In the genomic region with DNA sequence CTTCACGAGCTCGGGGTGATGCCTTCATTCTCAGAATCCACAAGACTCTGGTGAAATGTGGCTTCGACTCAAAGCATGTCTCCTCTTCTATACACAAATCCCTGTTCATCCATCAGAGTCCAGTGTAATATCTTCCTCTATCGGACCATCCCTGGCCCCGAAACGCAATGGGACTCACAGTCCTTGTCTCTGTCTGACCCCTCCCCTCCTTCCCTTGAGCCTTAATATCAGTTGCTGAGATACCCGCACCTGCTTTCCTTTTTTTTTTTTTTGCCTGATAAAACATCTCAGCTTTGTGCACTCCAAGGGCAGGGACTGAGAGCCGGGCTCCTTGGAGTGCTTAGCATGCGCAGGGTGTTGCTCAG, we compare ENCODE assay signal across 8 mouse cellular contexts. TPM values are rescaled to one million over a fixed set of nuclear protein-coding genes. Genes with fewer than 3 reads are reported as not detected.
DNase-seq lines count a peak whose midpoint lies in the region; ATAC-seq and TF ChIP-seq lines count a peak whose summit lies in the region.

No protein-coding gene starts in this region.

- H3K9me3 ChIP-seq in heart, embryonic 16.5 days (replicated peaks; ENCODE audit: control insufficient read depth, low read length): no peaks in the 10 kb centered on the region
- H3K9me3 ChIP-seq in hindbrain, embryonic 14.5 days (ENCODE audit: control insufficient read depth, low read length): no peaks in the 10 kb centered on the region
- H3K9me3 ChIP-seq in midbrain, embryonic 14.5 days (ENCODE audit: control insufficient read depth, low read length): no peaks in the 10 kb centered on the region

- H3K27ac ChIP-seq in heart, embryonic 16.5 days (ENCODE audit: low read length): no peak overlapping the region
- no peak overlapping the region for H3K27ac ChIP-seq in hindbrain, embryonic 14.5 days
- H3K27ac ChIP-seq in midbrain, embryonic 14.5 days (replicated peaks; ENCODE audit: low read depth, low read length): peak overlapping the region; percentile 74; the same call in 1 of the 2 replicates

- H3K36me3 ChIP-seq in heart, embryonic 16.5 days (ENCODE audit: control insufficient read depth, insufficient read depth): no peaks in the 10 kb centered on the region
- H3K36me3 ChIP-seq in hindbrain, embryonic 14.5 days (replicated peaks; ENCODE audit: control insufficient read depth, insufficient read depth): no peaks in the 10 kb centered on the region
- no peaks in the 10 kb centered on the region for H3K36me3 ChIP-seq in midbrain, embryonic 14.5 days (ENCODE audit: control insufficient read depth, insufficient read depth, low read length)

- WGBS in heart, embryonic 16.5 days: 10% methylated on average over 9 of the region's 9 CpGs
- 3% methylated on average over 9 of the region's 9 CpGs for WGBS in hindbrain, embryonic 14.5 days
- 3% methylated on average over 9 of the region's 9 CpGs for WGBS in midbrain, embryonic 14.5 days

- H3K9ac ChIP-seq in heart, embryonic 16.5 days (ENCODE audit: low read length): peak overlapping the region; percentile 73; the same call in 1 of the 2 replicates
- peak overlapping the region; percentile 58 for H3K9ac ChIP-seq in hindbrain, embryonic 14.5 days
- H3K9ac ChIP-seq in midbrain, embryonic 14.5 days (replicated peaks; ENCODE audit: low read length): peak overlapping the region; percentile 80

- intact Hi-C loops in heart, postnatal 10 days (cut with DNase I): no loop called here
- intact Hi-C loops in heart, postnatal 36 days (cut with DNase I): no loop called here

- peaks cover 21% of the 10 kb centered on the region for H3K4me1 ChIP-seq in heart, embryonic 16.5 days (ENCODE audit: control insufficient read depth, insufficient read depth, low read length)
- peaks cover 36% of the 10 kb centered on the region for H3K4me1 ChIP-seq in hindbrain, embryonic 14.5 days (replicated peaks; ENCODE audit: control insufficient read depth, insufficient read depth, low read length)
- peaks cover 18% of the 10 kb centered on the region; the same call in 1 of the 2 replicates for H3K4me1 ChIP-seq in midbrain, embryonic 14.5 days (ENCODE audit: control insufficient read depth, insufficient read depth, low read length)

- no peak for ATAC-seq in heart, embryonic 16.5 days (replicated peaks; ENCODE audit: extremely low read depth, insufficient read depth, low FRiP score)
- ATAC-seq in hindbrain, embryonic 14.5 days (ENCODE audit: low FRiP score): no peak
- ATAC-seq in midbrain, embryonic 14.5 days (ENCODE audit: low FRiP score, low TSS enrichment): no peak

- no peak for TF ChIP-seq POLR2A in brain, embryonic 14.5 days (IDR thresholded peaks at IDR 0.05; ENCODE audit: borderline replicate concordance, extremely low read depth, insufficient read depth, insufficient read length, poor library complexity, severe bottlenecking)

- peaks cover 13% of the 10 kb centered on the region for H3K27me3 ChIP-seq in heart, embryonic 16.5 days (ENCODE audit: control insufficient read depth, insufficient read depth, low read length)
- H3K27me3 ChIP-seq in hindbrain, embryonic 14.5 days (ENCODE audit: control insufficient read depth, insufficient read depth, low read length): 0 out of 2 replicates have a peak, but pooled peaks cover 4% of the 10 kb centered on the region
- H3K27me3 ChIP-seq in midbrain, embryonic 14.5 days (ENCODE audit: control insufficient read depth, insufficient read depth, low read length): no peaks in the 10 kb centered on the region

- peak overlapping the region; percentile 90 for H3K4me2 ChIP-seq in heart, embryonic 16.5 days (ENCODE audit: low read depth, low read length)
- H3K4me2 ChIP-seq in hindbrain, embryonic 14.5 days (replicated peaks): peak overlapping the region; percentile 83
- H3K4me2 ChIP-seq in midbrain, embryonic 14.5 days (ENCODE audit: low read length): peak overlapping the region; percentile 93

- peak overlapping the region; percentile 81 for H3K4me3 ChIP-seq in heart, embryonic 16.5 days (ENCODE audit: low read length)
- H3K4me3 ChIP-seq in hindbrain, embryonic 14.5 days (replicated peaks; ENCODE audit: low read length): peak overlapping the region; percentile 81
- peak overlapping the region; percentile 66 for H3K4me3 ChIP-seq in midbrain, embryonic 14.5 days (replicated peaks; ENCODE audit: low read depth, low read length)

- TF ChIP-seq CTCF in brain, embryonic 14.5 days (IDR thresholded peaks at IDR 0.05; ENCODE audit: borderline replicate concordance, extremely low read depth, insufficient read depth, insufficient read length): no peak

- no peak for DNase-seq in heart, postnatal 10 days
- DNase-seq in brain, embryonic 14.5 days (ENCODE audit: low read depth): peak; percentile 48
- no peak for DNase-seq in hindbrain, embryonic 14.5 days (ENCODE audit: low spot score)
- DNase-seq in midbrain, embryonic 14.5 days: no peak
- DNase-seq in frontal cortex, postnatal 14 days (ENCODE audit: low spot score in 2 of 2): no peak
- no peak for DNase-seq in ovary, postnatal 36 days (ENCODE audit: low spot score)
- no peak for DNase-seq in heart, postnatal 36 days

RNA-seq across cellular contexts. Expression of a gene that starts 0.7 kb away (rescaled TPM):
- 7.6 and 8.9 TPM in 2 replicates for polyA plus RNA-seq in heart, embryonic 16.5 days (2015; fragmentation: Nextera tagmentation; extraction: Ambion mirVana)
- total RNA-seq in heart, postnatal 10 days (2021): 1 to 10 TPM; 5.8 to 6.0 TPM
- polyA plus RNA-seq in brain, embryonic 14.5 days (2012; rRNA removed): 14.3 and 15.8 TPM in 2 replicates
- 14.6 and 20.1 TPM in 2 replicates for polyA plus RNA-seq in hindbrain, embryonic 14.5 days (2014; fragmentation: Nextera tagmentation; extraction: Ambion mirVana)
- 18.0 and 19.6 TPM in 2 replicates for polyA plus RNA-seq in midbrain, embryonic 14.5 days (2014; fragmentation: Nextera tagmentation; extraction: Ambion mirVana)
- 1 to 10 TPM; 2.4 to 3.0 TPM for total RNA-seq in heart, postnatal 36 days (2021)

RNA-seq across cellular contexts. Expression of a gene that starts 28.9 kb away (rescaled TPM):
- 166 and 168 TPM in 2 replicates for polyA plus RNA-seq in heart, embryonic 16.5 days (2015; fragmentation: Nextera tagmentation; extraction: Ambion mirVana)
- total RNA-seq in heart, postnatal 10 days (2021): 10 to 100 TPM; 91.3 to 93.4 TPM
- polyA plus RNA-seq in brain, embryonic 14.5 days (2012; rRNA removed): 54.3 and 68.4 TPM in 2 replicates
- polyA plus RNA-seq in hindbrain, embryonic 14.5 days (2014; fragmentation: Nextera tagmentation; extraction: Ambion mirVana): 60.4 and 64.4 TPM in 2 replicates
- polyA plus RNA-seq in midbrain, embryonic 14.5 days (2014; fragmentation: Nextera tagmentation; extraction: Ambion mirVana): 54.5 and 63.3 TPM in 2 replicates
- 10 to 100 TPM; 67.6 to 71.0 TPM for total RNA-seq in heart, postnatal 36 days (2021)
